Mouse (Mus musculus) retina, adult 2 months (tissue): ENCODE data around the gene Gm49396.

Source experiments
- DNase-seq: peaks from one replicate; pipeline ENCODE4 v3.0.0-alpha.2; 2012; ENCODE audit warnings: low read depth, low spot score

Gm49396 gene

GRCm38 (mm10) chr7:30610043-30610442 lies 46.9 kb downstream of the Gm49396 start:
- DNase-seq: no peak

GRCm38 (mm10) chr7:30612654-30613402 lies 49.7 kb downstream of the Gm49396 start, which contains the start of gene Upk1a:
TSS of gene Upk1a (minus strand) at chr7:30612847.
- DNase-seq: no peak

- no peak for DNase-seq
These were observed 50.5 kb downstream of the Gm49396 start for GRCm38 (mm10) chr7:30613529-30614112.

GRCm38 (mm10) chr7:30614454-30614853 lies 51.3 kb downstream of the Gm49396 start:
- no peak for DNase-seq

- DNase-seq: no peak
These were observed 52.1 kb downstream of the Gm49396 start for GRCm38 (mm10) chr7:30615049-30615760.
